Mouse (Mus musculus) frontal cortex, postnatal 36 days (tissue): ENCODE data around the gene Hacd4.

ENCODE experiments used
- DNase-seq, 2 experiments: peaks; one replicate each; pipeline ENCODE4 v3.0.0; 2022; ENCODE audit warnings: low spot score in 2 of 2

The Hacd4 gene

GRCm38 (mm10) chr4:88438326-88438989 is at the start of gene Hacd4:
TSS of gene Hacd4 (minus strand) at chr4:88438928.
- no peak for DNase-seq

DNA sequence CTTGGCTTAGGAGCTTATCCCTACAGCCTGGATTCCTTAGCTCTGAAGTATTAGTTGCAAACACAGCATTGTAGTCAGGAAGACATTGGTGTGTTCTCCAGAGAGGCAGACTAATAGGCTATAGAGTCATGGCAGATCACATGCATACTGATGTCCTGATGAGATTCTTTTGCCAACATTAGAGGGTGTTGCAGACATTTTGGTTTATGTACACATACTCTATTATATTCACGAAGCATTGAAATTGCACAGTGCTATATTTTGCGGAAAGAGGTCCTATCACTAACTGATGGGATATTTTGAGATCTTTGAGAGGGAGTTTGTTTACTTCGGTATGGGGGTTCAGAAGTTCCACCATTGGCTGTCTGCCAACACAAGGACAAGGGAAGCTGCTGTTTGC is 49.4 kb upstream of the Hacd4 start:
- DNase-seq: no peak

DNA sequence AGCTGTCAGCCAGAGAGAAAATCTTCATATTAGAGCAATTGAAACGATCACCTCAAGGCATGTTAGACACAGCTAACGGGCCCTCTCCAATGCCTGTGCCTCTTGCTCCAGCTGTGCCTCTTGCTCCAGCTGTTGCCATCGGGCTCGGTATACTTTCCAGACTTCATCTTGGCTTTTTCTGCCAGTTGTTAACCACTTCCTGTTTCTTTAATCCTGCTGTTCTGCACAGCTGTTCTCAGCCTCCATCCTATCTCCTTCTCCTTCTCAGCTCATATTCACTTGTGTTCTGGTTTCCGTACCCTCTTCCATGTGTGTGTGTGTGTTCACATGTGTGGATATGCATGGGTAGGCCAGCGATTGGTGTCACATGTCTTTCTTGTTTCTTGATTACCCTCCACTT is 41.4 kb upstream of the Hacd4 start:
- no peak for DNase-seq

DNA sequence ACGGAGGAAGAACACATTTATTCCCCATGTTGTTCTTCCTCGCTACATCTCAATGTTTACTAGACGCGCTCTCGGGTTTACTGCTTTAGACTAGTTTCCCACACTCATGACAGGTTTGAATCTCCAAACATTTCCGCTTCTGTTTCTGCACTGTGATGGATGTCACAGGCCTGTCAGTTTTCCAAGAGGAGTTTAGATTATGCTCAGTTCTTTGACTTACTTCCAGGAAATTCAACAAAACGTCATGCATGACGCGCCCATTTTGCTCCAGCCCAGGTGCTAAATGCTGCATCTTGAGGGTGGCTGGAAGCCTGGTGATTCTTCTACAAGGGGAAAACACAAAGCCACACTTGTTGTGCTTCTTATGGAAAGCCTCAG is 40.1 kb upstream of the Hacd4 start:
- DNase-seq: no peak

DNA sequence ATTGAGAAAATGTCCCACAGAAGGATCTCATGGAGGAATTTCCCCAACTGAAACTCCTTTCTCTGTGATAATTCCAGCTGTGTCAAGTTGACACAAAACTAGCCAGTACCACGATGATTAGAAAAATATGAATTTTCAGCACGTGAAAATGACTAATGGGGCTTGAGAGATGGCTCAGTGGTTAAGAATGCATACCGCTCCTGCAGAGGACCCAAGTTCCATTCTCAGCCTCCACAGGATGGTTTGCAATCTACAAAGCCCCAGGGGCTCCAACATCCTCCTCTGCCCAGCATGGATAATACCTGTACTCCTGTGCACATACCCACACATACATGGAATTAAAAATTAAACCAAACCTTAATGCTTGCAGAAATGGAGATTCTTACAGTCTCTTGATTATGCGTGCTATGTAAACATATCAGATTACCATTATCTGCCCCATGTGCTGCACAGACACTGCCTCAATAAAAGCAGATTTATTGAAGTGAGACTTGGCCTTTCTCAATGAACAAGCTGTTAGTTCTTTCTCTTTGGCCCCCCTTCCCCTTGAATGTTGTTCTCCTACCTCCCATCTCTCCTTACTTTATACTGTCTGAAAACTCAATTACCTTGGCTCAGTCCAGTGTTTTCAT is 39.6 kb upstream of the Hacd4 start:
- no peak for DNase-seq

DNA sequence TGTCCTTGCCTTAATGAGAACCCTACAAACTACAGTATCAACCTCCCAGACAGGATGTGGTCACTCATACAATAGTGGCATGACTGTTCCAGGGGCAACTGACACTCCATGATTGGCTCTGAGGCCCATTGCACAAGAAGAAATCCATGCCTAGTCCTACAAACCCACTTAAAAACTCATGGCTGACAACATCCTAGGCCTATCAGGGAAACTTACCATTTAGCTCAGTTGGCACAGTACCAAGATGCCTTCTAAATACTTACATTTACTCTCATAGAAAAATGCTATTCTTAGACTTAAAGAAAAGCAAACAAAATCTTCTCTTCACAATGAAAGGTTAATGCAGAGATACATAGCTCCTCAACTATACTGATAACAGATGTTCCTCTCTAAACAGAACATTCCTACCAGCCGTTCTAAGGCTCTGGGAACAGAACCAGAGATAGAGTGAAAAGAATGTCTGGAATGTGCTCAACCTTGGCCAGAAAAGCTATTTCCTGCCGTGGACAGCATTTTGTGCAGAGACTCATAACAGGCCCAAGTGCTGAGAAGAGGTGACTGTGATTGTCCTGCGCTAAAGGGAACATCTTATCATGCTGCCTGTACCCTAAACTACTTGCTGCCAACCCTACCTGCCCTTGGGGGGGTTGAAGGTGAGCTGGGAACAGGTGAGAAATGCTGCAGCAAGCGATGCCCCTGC is 37.9 kb upstream of the Hacd4 start:
- no peak for DNase-seq

GRCm38 (mm10) chr4:88476084-88476483 is 37.4 kb upstream of the Hacd4 start:
- no peak for DNase-seq

GRCm38 (mm10) chr4:88471528-88471927 is 32.8 kb upstream of the Hacd4 start:
- DNase-seq: no peak

- no peak for DNase-seq
Observed at GRCm38 (mm10) chr4:88464574-88464973, 25.8 kb upstream of the Hacd4 start.

DNA sequence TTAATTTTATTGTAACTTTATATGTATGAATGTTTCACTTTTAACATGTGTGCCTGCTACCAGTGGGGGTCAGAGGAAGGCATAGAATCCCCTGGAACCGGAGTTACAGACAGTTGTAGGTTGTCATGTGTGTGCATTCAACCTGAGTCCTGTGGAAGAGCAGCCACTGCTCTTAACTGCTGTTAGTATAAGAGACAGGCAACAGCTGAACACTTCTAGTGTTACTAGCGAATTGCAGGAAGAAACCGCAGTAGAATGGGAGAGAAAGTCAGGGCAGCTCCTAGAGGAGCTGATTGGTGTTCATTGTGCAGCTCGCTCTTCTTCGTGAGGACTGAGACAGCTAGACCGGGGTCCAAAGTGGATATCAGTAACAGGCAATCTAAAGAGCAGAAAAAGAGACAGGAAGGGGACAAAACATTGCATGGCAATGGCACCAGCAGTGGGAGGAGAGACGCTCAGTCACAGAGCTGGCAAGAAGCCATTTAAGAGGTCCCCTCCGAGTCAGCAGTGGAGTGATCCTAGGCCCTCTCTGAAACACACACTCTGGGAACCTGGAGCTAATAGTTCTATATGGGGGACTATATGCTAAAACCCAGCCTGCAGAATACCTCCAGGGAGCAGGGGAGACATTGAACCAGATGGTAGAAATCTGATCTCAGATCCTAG is 24.4 kb upstream of the Hacd4 start:
- no peak for DNase-seq

GRCm38 (mm10) chr4:88462501-88462900 is 23.8 kb upstream of the Hacd4 start:
- no peak for DNase-seq

DNA sequence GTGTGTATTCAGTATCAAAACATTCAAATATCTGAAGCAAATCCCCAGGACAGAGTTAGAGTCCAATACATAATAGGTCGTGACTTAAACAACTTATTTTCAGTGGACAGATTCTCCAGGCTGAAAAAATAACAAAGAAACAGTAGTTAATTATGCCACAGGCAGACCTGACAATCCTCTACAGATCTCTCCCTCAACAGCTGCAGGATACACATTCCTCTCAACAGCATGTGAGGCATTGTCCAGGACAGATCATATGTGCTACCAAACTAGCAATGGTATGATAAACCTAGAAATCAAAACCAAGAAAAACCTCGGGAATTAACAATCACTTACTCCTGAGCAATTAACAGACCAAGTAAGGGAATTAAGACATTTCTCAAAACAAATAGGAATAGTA is 22.6 kb upstream of the Hacd4 start:
- DNase-seq: no peak

DNA sequence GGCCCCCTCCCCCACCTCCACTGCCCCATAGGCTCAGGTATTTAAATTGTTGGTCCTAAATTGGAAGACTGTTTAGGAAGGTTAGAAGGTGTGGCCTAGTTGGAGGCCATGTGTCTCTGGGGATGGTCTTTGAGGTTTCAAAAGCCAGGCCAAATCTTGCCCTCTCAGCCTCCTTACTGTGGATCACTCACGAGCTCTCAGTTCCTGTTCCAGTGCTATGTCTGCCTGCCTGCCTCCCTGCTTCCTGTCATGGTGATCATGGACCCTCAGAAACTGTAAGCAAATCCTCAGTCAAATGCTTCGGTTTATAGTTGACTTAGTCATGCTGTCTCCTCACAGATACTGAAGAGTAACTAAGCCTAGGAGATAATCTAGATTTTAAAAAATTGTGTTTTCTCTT is 19.9 kb upstream of the Hacd4 start:
- no peak for DNase-seq

- DNase-seq: no peak
Observed at GRCm38 (mm10) chr4:88458093-88458492, 19.4 kb upstream of the Hacd4 start.

- DNase-seq: no peak
Observed at GRCm38 (mm10) chr4:88450087-88450765, 11.5 kb upstream of the Hacd4 start.

DNA sequence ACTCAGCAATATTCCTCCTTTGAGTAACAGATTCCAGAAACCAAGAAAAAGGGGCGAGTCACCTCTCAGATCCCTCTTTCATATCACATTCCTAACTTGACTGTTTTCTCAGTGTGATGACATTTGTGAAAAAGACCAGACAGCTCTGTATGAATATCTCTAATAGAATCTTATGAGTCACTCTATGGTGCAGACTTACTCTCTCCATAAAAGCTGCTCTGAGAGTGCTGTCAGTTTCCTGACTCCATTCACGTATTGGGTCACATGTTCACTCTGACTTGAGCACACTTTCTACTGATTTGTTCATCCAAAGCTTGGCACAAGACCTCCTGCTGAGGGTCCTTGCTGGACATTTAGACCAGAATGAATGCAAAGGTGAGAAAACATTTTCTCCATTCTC is 10.2 kb upstream of the Hacd4 start:
- no peak for DNase-seq

GRCm38 (mm10) chr4:88440814-88441213 is 2.1 kb upstream of the Hacd4 start:
- no peak for DNase-seq

GRCm38 (mm10) chr4:88439669-88440123 is 968 bp upstream of the Hacd4 start:
- no peak for DNase-seq

DNA sequence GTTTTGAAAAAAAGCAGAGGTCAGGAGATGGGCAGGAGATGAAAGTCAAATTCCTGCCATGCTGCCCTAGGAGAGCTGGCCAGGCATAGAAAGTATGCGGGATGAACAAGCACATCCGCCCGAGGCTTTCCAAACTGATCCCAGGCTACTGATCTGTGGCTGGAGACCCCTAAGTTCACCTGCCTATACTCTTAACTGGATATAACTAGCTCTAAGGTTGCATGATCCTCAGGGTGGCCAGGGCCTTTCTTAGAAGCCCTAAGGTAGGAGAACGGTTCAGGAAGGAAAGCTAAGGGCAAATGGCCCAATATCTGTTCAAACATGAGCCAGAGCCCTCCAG is 232 bp upstream of the Hacd4 start:
- DNase-seq: no peak

DNA sequence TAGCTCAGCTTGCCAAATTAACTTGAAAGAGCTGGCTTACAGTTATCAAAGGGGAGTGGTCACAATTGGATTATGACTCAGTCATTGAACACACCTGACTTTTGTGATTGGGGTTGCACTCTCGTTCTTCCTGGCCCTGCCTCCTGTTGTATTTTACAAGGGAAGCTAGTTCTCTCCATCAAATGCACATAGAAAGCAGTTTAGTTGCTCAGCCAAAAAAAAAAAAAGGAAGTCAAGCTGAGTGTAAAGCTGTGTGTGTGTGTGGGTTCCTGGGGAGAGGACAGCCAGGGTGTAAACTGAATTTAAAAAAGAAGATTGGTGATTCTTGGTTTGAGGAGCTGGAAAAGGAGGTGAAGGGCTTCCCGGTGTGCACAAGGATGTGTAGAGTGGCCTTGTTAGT is 811 bp downstream of the Hacd4 start:
- DNase-seq: no peak

DNA sequence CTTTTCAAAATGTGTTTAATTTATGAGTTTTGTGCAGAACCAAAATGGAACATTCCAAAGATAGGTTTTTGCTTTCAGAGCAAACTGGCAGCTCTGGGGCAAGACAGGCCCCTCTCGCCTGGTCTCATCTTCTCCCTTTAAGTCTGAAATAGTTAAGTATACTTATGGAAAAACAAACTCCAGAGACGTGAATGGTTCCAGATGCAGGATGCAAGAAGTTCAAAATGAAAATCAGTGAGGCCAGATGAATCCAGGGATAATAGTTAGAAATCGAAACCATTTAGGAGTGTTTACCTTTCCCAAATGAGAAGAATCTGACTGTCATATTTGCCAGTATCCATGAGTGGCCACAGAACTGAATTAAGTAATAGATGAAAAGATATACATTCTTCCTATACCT is 1.6 kb downstream of the Hacd4 start:
- DNase-seq: no peak

- no peak for DNase-seq
Observed at GRCm38 (mm10) chr4:88436593-88437165, 2.0 kb downstream of the Hacd4 start.
